Mouse (Mus musculus) midbrain, embryonic 13.5 days (tissue): ENCODE data around the gene Tas2r120. TPM values are rescaled to one million over a fixed set of nuclear protein-coding genes. Genes with fewer than 3 reads are reported as not detected.
"Not testable (repeated sequence)": the region's sequence is repeated elsewhere in the genome, so short reads cannot be mapped to it uniquely, and the experiment has no call there.

Source experiments
- ATAC-seq: fragments of 200-750 bp; cut with Nextera tagmentation; 2 replicates; pipeline ENCODE4 v1.8.0; 2017; ENCODE audit warnings: mild to moderate bottlenecking, moderate TSS enrichment, moderate library complexity
- H3K27ac ChIP-seq: fragments of 300-500 bp; sonication (generic); 2 replicates; pipeline ENCODE4 v1.5.1; 2015; ENCODE audit warnings: inconsistent platforms, mild to moderate bottlenecking, moderate library complexity
- H3K27me3 ChIP-seq: fragments of 300-500 bp; sonication (generic); 2 replicates; pipeline ENCODE4 v1.6.1; 2015; ENCODE audit warnings: mild to moderate bottlenecking, inconsistent platforms
- H3K36me3 ChIP-seq: fragments of 300-500 bp; sonication (generic); 2 replicates; pipeline ENCODE4 v1.6.1; 2015; ENCODE audit warnings: mild to moderate bottlenecking, inconsistent platforms
- H3K4me1 ChIP-seq: fragments of 300-500 bp; sonication (generic); replicated peaks from 2 replicates; pipeline ENCODE4 v1.6.1; 2015; ENCODE audit warnings: inconsistent platforms
- H3K4me2 ChIP-seq: fragments of 300-500 bp; sonication (generic); replicated peaks from 2 replicates; pipeline ENCODE4 v1.6.1; 2015; ENCODE audit warnings: moderate library complexity, mild to moderate bottlenecking, inconsistent platforms
- H3K4me3 ChIP-seq: fragments of 300-500 bp; sonication (generic); replicated peaks from 2 replicates; pipeline ENCODE4 v1.5.1; 2015; ENCODE audit warnings: mild to moderate bottlenecking, inconsistent platforms
- H3K9ac ChIP-seq: fragments of 300-500 bp; sonication (generic); replicated peaks from 2 replicates; pipeline ENCODE4 v1.6.1; 2015; ENCODE audit warnings: mild to moderate bottlenecking, inconsistent platforms
- H3K9me3 ChIP-seq: fragments of 300-500 bp; sonication (generic); 2 replicates; pipeline ENCODE4 v1.6.1; 2016; ENCODE audit warnings: mild to moderate bottlenecking, inconsistent platforms
- WGBS: fragments of 180-500 bp; shearing (Covaris S2); methylation state at CpG from one replicate; pipeline ENCODE4 v1.1.7; 2015; 5-methylcytosine and 5-hydroxymethylcytosine counted together
- polyA plus RNA-seq: library from polyadenylated mRNA; unstranded; fragments of >200 nt; fragmentation: Nextera tagmentation; extraction: Ambion mirVana; gene quantifications from 2 replicates; pipeline ENCODE4 v1.2.1, GENCODE M21; 2015

Tas2r120 gene
- not detected in 2 replicates for polyA plus RNA-seq

GRCm38 (mm10) chr6:132656653-132657052 lies at the start of gene Tas2r120:
Gene Tas2r120, plus strand, starts transcription at chr6:132656953.
- H3K4me3 ChIP-seq: no peak within 1 kb of the TSS
- H3K27me3 ChIP-seq: no peaks in the 10 kb centered on the region
- 0 out of 2 replicates have a peak, but pooled peaks cover 3% of the 10 kb centered on the region for H3K9me3 ChIP-seq
- no peak within 1 kb of the TSS for H3K4me2 ChIP-seq
- H3K27ac ChIP-seq: no peak within 1 kb of the TSS
- H3K4me1 ChIP-seq: no peaks in the 10 kb centered on the region
- no peak within 1 kb of the TSS for H3K9ac ChIP-seq
- ATAC-seq: no peak
- no peaks in the 10 kb centered on the region for H3K36me3 ChIP-seq

- H3K36me3 ChIP-seq: no peaks in the 10 kb centered on the region
- ATAC-seq: no peak
- no peaks in the 10 kb centered on the region for H3K9me3 ChIP-seq
- H3K9ac ChIP-seq: no peak overlapping the region
- no peak overlapping the region for H3K4me2 ChIP-seq
- H3K4me1 ChIP-seq: no peaks in the 10 kb centered on the region
- no peak overlapping the region for H3K27ac ChIP-seq
- no peak overlapping the region for H3K4me3 ChIP-seq
- H3K27me3 ChIP-seq: no peaks in the 10 kb centered on the region
Measured at GRCm38 (mm10) chr6:132649399-132649798, 7.4 kb upstream of the Tas2r120 start.

DNA sequence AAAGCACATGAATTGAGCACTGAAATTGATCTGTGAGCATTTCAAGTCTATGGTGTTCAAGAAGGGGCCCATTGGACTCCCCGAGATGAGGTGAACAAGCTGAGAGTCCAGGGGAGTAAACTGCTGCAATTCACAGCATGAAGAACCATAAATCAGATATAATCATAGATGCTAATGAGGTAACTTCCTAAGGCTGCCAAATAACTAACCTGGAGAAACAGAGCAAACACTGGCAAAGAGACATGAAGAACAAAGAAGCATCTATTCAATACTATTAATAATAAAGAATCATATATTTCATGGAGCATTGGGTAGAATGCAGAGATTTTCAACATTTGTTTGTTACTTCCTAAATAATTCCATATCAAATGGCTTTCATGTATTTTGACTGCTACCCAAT lies 5.3 kb upstream of the Tas2r120 start, which contains the start of gene A630073D07Rik:
Gene A630073D07Rik, minus strand, starts transcription at position 101 of the 400 bp plus-strand sequence.
- H3K27me3 ChIP-seq: no peaks in the 10 kb centered on the region
- no peak for ATAC-seq
- H3K27ac ChIP-seq: no peak within 1 kb of the TSS
- 80% methylated on average over 1 of the region's 1 CpGs for whole genome bisulfite sequencing
- H3K4me2 ChIP-seq: no peak within 1 kb of the TSS
- H3K4me3 ChIP-seq: no peak within 1 kb of the TSS
- H3K9ac ChIP-seq: no peak within 1 kb of the TSS
- H3K9me3 ChIP-seq: no peaks in the 10 kb centered on the region
- no peaks in the 10 kb centered on the region for H3K4me1 ChIP-seq
- H3K36me3 ChIP-seq: no peaks in the 10 kb centered on the region

- H3K9me3 ChIP-seq, ATAC-seq, H3K4me1 ChIP-seq, H3K4me3 ChIP-seq, H3K36me3 ChIP-seq, H3K9ac ChIP-seq, H3K27ac ChIP-seq, H3K4me2 ChIP-seq, H3K27me3 ChIP-seq: not testable (repeated sequence)
- WGBS: 91% methylated on average over 7 of the region's 7 CpGs
Measured at GRCm38 (mm10) chr6:132691596-132691995, 34.8 kb downstream of the Tas2r120 start.

DNA sequence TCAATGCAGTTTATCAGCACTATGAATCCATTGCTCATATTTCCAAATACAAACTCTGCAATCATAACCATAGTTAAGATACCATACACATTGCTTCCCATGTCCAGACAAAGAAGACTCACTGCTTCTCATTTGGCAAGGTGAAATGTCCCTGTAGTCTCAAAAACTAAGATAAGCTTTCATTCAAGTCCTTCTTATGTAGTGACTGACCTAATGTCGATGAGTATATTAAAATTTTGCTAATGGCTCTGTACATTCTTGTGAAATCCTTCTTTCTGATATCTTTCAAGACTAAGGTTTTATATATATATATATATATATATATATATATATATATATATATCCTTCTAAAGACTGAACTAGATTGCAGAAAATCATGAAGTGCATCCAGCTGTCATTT lies 44.2 kb downstream of the Tas2r120 start, which contains the start of gene Tas2r121:
Gene Tas2r121, minus strand, starts transcription at position 101 of the 400 bp plus-strand sequence.
- no peak for ATAC-seq
- H3K4me3 ChIP-seq: no peak within 1 kb of the TSS
- no peaks in the 10 kb centered on the region for H3K36me3 ChIP-seq
- H3K4me2 ChIP-seq: no peak within 1 kb of the TSS
- no peaks in the 10 kb centered on the region for H3K9me3 ChIP-seq
- no peaks in the 10 kb centered on the region for H3K27me3 ChIP-seq
- H3K27ac ChIP-seq: no peak within 1 kb of the TSS
- H3K9ac ChIP-seq: no peak within 1 kb of the TSS
- no peaks in the 10 kb centered on the region for H3K4me1 ChIP-seq
- 83% methylated on average over 1 of the region's 1 CpGs for WGBS

Other genes with a start within 250 kb of the Tas2r120 start
- not detected in 2 replicates for gene Prh1, start 87.1 kb upstream of the Tas2r120 start, polyA plus RNA-seq
- gene Prp2, start 61.0 kb upstream of the Tas2r120 start, polyA plus RNA-seq: not detected in 2 replicates
- not detected in 2 replicates for gene A630073D07Rik, start 5.4 kb upstream of the Tas2r120 start, polyA plus RNA-seq
- not detected in 2 replicates for gene Tas2r121, start 44.1 kb downstream of the Tas2r120 start, polyA plus RNA-seq
- not detected in 2 replicates for gene Tas2r122, start 55.0 kb downstream of the Tas2r120 start, polyA plus RNA-seq
- gene Tas2r115, start 81.1 kb downstream of the Tas2r120 start, polyA plus RNA-seq: not detected in 2 replicates
- not detected in 2 replicates for gene Tas2r124, start 97.8 kb downstream of the Tas2r120 start, polyA plus RNA-seq
- not detected in 2 replicates for gene Tas2r102, start 105.2 kb downstream of the Tas2r120 start, polyA plus RNA-seq
- gene Tas2r136, start 121.2 kb downstream of the Tas2r120 start, polyA plus RNA-seq: not detected in 2 replicates
- gene Tas2r117, start 145.9 kb downstream of the Tas2r120 start, polyA plus RNA-seq: not detected in 2 replicates
- not detected in 2 replicates for gene Tas2r123, start 190.2 kb downstream of the Tas2r120 start, polyA plus RNA-seq
- not detected in 2 replicates for gene Tas2r116, start 198.5 kb downstream of the Tas2r120 start, polyA plus RNA-seq
- not detected in 2 replicates for gene Tas2r110, start 211.1 kb downstream of the Tas2r120 start, polyA plus RNA-seq
- gene Tas2r113, start 236.1 kb downstream of the Tas2r120 start, polyA plus RNA-seq: not detected in 2 replicates